Mouse (Mus musculus) layer of hippocampus, postnatal 25 days (tissue): ENCODE data around the gene Clec16a. TPM values are rescaled to one million over a fixed set of nuclear protein-coding genes. Genes with fewer than 3 reads are reported as not detected.

Experiments used
- DNase-seq, 2 experiments: peaks; one replicate each; pipeline ENCODE4 v3.0.0; 2022; ENCODE audit warnings: mixed read lengths in 2 of 2, low spot score in 1 of 2; ENCODE audit errors: extremely low spot score in 1 of 2
- total RNA-seq, 2 experiments: library from RNA; stranded (reverse); gene quantifications; 2 replicates each; pipeline ENCODE4 v1.2.3; 2021

Gene Clec16a
- total RNA-seq, 2 experiments from 2014 or later, result 97.5 to 98.9 TPM

DNA sequence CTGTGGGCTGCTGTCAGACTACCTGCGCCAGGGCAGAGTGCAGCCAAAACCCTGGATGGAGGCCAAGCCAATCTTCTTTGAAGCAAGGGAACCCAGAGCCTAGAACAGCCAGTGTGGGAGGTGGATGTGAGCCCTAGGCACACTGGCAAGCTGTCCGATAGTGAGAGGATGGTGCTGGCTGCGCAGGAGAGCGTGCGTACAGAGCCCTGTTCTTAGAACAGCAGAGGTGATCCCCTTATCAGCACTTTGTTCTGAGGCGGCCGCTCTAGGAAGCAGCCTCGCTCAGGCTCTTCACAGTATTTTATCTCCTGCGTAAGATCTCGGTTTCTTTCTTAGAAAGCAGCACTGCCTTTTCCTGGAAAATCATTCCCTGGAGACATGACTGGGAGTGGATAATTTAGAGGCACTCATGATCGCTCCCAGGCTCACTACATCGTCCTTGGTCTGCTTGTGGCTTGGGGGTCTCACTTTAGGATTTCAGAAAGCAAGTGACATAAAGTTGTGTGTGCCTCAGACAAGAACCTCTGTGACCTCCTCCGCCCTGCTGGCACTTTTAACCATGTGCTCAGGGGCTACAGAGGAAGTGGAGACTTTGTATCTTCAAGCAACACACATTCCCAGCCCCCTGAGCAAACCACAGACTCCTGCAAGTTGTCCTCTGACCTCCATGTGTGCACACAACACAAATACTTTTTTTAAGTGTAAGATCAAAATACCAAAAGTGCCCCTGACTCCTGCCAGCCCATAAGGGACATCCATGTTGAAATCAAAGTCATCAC is 94.2 kb downstream of the Clec16a start:
- DNase-seq, result no peak

DNA sequence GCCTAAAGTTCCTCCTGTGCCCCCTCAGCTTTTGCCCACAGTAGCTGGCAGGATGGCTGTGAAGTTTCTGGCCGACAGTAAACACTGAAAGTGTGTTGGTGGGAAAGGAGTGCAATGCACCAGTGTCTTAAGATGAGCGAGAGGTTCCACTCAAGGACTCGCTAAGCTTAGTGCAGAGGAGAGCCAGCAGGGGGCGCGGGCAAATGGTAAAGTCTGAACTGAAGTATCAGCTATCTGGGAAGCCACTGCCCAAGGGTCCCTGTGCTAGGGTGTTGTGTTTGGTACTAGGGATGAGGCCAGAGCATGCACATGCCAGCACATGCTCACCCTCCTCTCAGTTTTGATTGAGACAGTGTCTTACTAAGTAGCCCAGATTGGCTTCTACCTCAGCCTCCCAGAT is 94.9 kb downstream of the Clec16a start:
- DNase-seq, result peak; percentile 52 to 88

DNA sequence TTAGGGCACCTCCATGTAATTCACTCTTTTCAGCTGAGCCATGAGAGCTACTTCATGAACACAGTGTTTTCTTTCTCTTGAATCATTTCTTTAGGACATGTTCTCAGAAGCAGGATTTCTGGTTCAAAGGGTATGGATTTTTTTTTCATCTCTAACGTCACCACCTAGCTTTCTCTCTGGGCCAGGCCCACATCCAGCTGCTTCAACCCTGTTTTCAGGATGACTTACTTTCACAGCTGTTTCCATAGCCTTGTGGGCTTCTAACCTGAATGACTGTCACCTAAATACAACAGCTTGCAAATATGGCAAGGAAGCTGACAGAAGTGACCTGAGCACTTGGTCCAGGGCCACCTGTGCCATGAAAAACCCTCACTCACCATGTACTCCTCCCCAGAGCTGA is 96.0 kb downstream of the Clec16a start:
- DNase-seq, result no peak

DNA sequence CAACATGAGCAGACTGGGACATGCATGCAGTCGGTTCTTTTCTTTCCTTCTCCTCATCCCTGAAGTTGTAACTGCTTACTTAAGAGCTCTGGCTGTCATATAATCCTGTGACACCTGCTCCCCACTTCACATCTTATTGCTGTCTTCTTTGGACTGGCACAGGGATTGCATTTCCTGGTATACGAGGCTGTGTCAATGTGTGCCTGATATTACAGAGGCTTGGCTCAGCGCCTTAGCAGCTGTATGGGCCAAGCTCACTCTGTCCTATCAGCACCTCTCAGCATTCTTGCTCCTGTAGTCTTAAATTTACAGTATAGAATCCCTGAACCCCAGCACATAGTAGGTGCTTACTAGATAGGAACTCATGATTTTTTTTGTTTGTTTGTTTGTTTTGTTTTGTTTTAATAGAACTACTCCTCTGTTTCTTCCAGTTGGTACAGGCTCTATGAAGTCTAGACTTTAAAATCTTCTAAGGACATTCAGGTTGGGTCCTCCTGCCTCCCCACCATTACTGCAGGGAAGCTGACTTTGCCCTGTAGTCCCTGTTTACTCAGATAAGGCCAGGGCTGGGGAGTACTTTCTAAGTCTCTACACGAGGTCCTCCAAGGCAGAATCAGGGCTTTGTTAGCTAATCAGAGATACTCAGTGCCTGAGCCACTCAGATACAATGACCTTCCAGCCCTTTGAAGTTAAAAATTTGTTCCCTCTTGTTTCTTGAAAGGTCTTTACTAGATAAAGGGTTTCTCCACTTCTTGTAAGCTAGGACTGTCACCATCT is 97.9 kb downstream of the Clec16a start:
- no peak for DNase-seq

DNA sequence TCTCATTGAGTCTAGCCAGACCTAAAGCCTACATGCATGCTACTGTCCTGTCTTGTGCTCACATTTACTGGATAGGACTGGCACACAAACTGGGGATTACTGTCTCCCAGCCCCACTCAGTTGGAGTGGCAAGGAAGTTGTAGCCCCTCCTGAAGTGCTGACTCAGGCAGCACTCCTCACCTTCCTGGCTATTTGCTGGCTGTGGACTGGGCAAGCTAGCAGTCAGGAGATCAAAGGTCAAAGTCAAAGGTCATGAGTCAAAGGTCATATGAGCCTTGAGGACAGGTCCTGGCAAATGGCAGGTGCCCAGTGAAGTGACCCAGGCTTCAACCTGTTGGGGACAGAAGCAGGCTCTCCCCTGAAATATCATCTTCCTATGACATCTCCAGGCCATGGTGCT is 99.1 kb downstream of the Clec16a start:
- no peak for DNase-seq

DNA sequence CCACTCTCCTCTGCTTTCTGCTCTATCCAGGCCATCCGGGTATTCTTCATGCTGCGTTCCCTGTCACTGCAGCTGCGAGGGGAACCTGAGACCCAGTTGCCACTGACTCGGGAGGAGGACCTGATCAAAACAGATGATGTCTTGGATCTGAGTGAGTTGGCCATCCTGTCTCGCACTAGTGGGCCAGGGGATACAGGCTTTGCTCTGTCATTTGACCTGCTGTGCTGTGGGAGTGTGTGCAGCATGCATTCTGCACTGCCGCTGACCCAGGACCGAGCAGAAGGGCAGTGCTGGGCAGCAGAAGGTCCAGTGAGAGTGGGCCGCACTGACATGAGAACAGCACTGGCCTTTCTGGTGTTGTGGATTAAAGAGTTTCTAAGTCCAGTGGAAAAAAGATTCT is 99.6 kb downstream of the Clec16a start:
- DNase-seq, result no peak

DNA sequence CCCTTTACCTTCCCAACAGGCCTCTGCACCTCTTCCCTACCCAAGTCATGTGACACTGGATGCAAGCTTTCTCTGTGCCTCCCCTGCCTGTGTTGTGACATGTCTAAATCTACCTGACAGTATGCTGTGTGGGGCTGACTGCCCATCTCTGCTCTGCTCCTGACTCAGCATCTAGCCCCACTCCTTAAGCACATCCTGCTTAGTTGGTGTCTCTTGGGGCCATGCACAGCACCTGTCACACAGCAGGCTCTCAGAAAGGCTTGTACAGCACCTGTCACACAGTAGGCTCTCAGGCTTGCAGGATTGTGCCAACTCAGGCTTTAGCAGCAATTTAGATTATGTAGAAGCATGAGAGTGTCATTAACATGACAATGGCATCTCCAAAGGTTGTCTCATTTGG is 106.7 kb downstream of the Clec16a start:
- DNase-seq, result no peak

DNA sequence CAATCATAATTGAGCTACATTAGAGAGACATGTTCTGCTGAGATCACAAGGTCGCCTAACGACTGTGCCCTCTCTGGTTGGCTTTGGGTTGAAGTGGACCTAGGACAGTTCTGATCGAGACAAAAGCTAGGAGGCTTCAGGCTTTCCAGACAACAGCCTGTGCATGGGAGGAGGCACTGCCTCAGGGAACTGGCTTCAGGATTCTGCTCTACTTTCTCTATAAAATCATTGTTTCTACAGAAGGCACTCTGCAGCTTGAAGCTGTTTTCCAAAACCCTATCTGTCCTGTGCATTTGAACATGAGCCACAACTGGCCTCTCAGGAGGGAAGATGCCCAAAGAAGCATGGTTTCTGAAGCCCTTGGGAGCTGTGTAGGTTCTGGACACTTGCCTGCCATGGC is 107.8 kb downstream of the Clec16a start:
- no peak for DNase-seq

DNA sequence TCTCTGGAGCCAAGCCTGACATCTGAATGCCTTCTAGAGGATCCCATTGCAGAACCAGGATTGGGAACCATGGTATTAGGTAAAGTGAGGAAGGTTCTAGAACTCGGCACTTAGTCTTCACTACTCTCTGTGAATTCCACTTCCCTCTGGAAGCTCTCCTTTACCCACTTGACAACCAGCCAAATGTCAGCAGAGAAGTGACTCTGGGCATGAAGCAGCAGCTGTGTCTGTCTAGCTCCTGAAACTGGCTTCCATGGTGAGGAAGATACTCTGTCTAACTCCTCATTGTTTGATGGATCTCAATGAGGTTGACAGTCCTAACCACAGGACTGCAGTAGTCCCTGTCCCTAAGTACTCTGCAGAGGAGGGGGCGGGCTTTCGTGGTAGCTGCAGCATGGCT is 110.1 kb downstream of the Clec16a start:
- no peak for DNase-seq

DNA sequence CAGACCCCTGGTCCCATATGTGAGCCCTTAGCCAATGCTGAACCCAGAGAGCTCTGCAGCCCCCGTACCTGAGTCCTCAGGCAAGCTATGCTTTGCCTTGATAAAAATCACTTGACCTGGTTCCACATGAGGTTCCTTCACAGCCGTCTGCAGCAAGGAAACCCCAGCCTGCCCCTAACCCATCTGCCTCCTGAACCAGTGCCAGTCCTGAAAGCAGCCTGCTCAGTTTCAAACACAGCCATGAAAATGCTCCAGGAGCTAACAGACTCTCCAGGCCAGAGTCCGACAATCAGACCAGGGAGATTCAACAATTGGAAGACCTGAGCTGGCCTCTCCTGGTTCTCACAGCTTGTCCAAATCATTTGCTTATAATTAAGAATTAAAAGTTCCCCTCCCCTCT is 110.8 kb downstream of the Clec16a start:
- no peak for DNase-seq

DNA sequence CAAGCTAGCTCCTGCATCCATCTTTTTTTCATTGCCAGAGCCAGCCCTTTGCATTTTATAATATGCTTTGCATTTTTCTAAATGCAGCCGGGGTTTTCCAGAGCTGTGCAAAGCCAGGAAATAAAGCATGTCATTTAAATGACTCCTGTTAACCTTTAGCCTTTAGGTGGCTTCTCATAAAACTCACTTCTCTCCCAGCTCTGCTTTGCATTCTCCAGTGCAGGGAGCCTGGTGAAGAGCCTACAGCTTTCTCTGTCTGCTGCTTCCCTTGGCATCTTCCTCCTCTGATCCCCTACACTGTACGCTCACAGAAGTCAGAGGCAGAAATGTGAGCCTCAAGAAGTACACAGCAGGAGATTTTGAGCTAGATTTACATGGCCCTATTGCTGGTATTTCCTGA is 111.3 kb downstream of the Clec16a start:
- no peak for DNase-seq

DNA sequence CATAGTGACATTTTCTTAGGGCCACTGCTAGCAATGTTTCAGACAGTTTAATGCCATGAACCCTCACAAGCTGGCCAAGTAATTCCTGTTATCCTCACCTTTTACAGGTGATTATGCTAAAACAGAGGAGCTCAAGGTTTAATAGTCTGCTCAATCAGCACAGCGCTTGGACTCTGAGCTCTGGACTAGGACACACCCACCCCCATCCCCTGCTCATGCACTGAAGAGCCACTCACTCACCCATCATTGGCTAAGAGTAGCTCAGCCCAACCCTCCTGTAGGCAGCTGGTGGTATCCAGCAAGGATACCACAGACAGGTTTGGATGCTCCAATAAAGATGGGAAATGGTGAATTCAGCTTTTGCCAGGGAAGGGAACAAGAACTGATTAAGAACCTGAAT is 111.8 kb downstream of the Clec16a start:
- DNase-seq, result no peak

DNA sequence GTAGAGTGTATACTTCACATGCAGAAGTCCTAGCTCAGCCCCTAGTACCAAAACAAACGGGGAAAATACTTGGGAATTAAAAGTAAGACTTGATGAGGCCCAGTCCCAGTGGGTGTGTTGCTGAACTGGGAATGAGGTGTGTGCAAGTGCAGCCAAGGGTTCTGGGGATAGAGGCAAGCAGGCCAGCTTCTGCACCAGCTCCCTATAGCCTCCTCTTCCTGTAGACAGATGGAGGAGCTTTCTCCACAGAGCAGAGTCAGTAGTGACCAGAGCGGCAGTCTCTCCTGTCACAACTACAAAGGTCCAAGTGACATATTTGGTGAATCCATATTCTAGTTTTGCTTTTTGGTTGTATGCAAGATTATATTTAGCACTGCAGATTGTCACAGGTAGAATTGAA is 114.1 kb downstream of the Clec16a start:
- DNase-seq, result no peak

DNA sequence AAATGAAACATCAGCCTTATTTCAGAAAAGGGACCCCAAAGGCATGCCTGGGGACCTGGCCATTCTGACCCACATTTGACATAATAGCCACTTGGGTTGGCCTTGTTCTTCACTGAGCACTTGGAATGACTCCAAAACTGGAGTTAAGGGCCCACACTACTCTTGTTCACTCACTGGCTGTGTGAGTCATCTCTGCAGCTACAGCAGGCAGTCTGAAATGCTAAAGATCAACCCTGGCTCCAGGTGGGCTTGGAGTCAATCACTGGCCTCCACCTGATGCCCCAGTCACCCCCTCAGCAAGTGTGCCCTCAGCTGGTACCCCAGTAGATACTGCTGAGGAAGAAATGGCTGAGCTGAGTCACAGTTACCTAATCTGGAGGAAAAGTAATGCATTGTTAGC is 115.4 kb downstream of the Clec16a start:
- no peak for DNase-seq

DNA sequence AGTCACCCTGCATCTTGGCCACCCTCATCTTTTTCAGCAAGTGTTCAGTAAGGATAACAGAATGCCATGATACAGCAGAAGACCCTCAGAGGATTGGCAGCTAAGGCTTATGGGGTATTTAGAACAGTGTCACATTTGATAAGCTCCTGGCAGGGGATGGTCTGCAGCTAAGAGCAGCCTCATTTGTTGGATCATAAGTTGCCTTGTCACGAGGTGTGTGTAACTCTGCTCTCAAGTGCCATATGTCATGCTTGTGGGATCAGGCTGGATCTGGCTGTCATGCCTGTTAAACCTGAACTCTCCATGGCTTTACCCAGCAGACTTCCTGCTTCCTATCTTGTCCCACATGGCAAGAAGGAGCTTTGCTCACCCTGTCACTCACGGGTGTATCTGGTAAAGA is 116.2 kb downstream of the Clec16a start:
- DNase-seq, result no peak

DNA sequence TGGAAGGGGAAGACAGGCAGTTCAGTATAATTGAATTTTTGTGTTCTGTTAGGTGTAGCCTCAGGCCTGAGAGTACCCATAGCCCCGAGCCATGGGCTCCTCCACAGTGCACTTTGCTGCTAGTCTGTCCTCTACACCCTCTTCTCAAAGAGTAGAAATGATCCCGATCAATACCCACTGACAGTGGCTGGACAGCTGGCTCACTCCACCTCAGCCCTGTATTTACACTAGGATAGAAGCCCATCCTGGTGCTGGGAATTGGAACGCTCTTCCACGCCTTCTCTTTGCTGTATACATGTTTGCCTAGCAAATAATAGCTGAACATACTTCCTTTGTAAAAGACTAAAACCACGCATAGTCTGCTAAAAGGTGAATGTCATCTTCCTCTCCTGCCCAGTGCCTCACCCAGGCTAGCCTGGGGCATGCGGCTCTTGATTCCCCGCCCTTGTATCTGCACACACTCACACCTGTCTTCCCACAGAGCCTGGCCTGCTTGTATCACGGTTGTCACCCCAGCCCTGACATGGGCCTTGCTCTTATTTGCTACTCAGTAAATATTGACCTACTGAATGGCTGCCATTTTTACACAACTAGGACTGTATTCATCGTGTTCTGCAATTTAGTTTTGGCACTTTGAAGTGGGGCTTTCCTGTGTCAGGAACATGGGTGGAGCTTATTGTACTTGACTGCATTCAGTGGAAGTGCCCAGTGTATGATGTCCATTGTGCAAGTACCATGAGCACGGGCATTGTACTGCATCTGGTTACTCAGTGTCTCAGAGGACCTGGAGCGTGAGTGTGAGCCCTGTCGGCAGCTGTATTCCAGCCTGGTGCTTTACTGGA is 119.0 kb downstream of the Clec16a start:
- DNase-seq, result no peak

DNA sequence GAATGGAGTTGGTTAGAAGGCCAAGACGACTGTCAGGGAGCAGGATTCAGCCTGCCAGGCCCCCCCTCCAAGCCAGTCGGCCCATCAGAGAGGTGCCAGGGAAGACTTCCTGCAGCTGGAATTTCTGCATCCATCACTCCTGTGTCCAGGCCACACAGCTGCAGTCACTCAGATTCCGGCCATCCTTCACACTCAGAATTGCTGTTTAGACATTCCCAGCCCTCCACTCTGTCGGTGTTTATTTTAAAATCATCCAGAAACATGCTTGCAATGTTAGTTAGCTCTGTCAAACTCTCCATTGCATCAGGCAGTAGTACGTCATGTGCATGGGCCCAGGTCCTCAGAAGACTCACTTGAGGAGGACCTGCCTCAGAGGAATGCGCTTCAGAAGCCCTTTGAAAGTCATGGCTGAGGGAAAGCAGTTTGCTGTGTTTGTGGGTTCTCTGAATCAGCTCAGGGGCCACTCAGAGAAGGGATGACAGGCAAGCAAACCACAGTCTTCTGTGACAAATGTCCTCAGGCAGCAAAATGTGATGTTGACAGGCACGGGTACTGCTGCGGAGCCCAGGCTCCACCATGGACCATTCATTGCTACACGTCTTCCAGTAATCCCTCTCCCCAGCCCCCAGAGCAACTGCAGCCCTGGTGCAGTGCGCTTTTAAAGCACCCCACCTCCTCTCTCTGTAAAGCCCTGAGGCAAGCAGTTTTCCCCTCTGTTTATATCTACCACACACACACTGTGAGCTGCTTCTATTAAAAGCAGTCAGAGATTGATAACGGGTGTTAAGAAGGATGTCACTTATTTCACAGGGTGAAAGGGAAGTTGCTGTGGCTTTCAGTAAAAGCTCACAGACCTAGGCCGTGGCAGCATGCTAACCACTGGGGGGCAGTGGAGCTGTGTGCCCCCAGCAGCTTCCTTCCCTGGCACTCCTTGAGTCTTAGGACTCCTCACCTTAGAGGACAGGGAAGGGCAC is 120.1 kb downstream of the Clec16a start:
- no peak for DNase-seq

DNA sequence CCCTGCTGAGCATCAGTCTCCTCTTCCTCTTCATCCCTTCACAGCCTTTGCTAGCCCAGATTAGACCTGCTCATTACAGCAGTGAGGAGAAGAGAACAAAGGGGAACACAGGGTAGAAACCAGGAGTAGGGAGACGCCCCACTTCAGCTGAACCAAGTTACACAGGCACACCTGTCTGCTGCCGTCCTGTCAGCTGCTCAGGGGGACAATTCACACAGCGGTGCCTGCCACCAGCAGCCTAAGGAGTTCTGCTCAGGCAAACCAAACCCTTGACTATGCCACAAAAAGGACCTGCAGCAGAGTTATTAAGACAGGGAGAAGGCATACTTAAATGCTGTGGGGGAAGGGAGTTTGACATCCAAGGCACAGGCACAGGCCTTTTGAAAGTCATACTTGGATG is 121.6 kb downstream of the Clec16a start:
- DNase-seq, result no peak

DNA sequence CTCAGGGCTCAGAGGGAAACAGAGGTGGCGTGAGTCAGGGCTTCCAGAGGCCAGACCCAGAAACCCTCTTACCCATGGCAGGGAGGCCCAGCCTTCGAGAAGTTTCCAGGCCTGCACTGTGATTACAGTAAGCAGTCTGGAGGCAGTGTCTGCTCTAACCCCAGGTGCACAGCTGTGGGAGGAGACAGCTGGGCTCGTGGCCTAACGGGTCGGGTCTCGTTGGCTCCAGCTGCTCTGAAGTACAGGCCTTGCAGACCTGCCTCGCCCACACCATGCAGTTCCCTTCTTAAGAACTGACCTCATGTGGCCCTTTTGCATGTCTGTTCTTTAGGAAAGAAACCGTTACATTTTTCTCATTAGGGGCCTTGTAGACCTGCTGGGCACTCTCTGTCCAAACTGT is 123.3 kb downstream of the Clec16a start:
- DNase-seq, result no peak
